Mouse (Mus musculus): ENCODE results near the gene Col5a1. TPM values are rescaled to one million over a fixed set of nuclear protein-coding genes. Genes with fewer than 3 reads are reported as not detected.

Gene Col5a1
- polyA plus RNA-seq, 1 experiment: 59.2 TPM

- no peak for DNase-seq (ENCODE audit: low spot score)
These were observed 147.9 kb downstream of the Col5a1 start for GRCm38 (mm10) chr2:28034011-28034710.

- DNase-seq (ENCODE audit: low spot score): no peak
These were observed 150.6 kb downstream of the Col5a1 start for GRCm38 (mm10) chr2:28036788-28037187.

GRCm38 (mm10) chr2:28037505-28038390, 151.5 kb downstream of the Col5a1 start:
- DNase-seq (ENCODE audit: low spot score): no peak

GRCm38 (mm10) chr2:28038391-28039096, 152.3 kb downstream of the Col5a1 start:
- DNase-seq (ENCODE audit: low spot score): no peak

DNA sequence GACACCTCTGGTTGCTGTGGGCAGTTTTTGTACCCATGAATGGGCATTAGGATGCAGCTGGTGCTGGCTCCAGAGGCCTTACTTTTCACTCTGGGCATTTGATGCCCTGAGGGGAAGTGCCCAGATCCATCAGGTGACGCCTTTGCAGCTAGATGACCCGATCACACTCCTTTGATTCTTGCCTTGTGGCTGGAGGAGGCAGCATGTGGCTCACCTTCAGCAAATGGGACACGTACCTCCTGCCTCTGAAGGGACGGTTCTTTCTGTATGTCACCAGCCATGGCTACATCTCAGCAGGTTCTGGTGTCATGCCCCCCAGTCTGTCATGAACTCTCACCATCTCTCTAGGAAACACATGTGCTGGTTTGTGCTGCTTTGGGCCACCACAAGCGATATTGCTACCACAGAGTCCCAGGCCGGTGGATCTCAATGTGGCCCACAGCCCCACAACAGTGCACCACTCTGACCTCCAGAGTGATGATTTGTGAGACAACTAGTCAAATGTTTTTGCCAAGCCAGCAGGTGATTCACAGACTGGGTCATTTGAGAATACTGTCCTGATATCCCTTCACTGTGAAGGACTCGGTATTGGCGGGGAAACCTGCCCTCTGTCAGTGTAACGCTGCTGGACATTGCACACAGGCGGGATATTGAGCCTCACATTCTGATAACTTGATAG, 153.6 kb downstream of the Col5a1 start:
- DNase-seq (ENCODE audit: low spot score): no peak

DNA sequence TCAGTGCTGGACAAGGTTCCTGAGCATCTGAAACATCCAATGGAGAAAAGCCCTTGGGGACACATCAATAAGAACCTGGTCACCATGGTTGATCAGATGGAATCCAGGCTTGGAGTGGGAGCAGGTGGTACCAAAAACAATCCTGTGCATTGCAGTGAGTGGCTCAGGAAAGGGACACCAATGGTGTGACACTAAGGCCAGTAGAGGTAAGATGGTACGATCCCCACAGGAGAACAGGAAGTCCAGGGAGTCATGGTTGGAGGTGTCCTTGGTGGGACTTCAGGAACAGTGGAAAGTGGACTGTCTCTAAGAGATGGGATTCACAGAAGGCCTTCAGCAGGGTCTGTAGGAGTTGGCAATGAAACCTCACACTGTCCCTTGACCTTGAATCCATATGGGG, 154.2 kb downstream of the Col5a1 start:
- no peak for DNase-seq (ENCODE audit: low spot score)

- no peak for DNase-seq (ENCODE audit: low spot score)
These were observed 158.8 kb downstream of the Col5a1 start for GRCm38 (mm10) chr2:28044920-28045598.

DNA sequence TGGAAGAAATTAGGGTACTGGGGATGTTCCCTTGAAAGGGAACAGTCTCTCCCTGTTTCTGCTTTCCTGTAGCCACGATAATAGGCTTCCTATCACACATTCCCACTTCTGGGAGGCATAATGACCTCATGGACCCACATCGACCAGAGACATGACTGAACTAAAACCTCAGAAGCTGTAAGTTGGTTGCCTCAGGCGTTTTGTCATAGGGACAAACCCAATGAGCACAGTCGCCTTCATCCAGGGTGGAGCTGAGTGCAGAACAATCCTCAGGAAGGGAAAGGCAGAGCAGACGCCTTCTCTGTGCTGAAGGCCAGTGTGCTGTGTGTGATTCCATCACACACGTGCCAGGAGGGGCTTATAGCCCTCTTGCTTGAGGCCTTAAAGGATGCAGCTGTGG, 160.1 kb downstream of the Col5a1 start:
- DNase-seq (ENCODE audit: low spot score): no peak

DNA sequence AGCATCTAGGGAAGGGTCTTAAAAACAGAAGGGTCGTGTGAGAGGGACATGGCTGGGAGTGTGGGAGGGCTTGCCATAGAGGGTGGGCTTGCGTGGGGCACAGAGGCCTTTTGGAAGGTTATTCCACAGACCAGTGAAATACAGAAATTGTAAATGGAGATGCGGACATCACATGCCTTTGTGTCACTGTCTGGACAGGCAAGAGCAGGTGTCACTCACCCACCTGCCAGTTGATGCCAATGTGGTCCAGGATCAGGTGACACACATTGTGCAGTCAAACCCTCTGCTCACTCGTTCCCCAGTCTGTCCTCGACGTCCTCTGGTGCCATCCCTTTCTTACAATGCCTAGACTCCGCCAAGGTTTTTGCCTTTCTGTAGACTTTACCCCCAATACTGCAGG, 160.9 kb downstream of the Col5a1 start:
- no peak for DNase-seq (ENCODE audit: low spot score)

DNA sequence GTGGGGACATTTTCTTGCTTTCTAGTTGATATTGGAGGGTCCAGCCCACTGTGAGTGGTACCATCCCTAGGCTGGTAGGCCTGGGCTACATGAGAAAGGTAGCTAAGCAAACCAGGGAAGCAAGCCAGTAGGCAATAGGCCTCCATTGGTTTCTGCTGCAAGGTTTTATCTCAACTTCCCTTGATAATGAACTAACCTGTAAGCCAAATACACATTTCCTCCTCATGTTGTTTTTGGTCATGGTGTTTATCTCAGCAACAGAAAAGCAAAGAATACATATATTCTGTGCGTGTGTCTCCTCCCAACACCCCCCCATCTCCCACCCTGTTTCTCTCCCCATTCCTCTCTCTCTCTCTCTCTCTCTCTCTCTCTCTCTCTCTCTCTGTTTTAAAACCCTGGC, 173.7 kb downstream of the Col5a1 start:
- no peak for DNase-seq (ENCODE audit: low spot score)

- DNase-seq (ENCODE audit: low spot score): no peak
These were observed 177.6 kb downstream of the Col5a1 start for GRCm38 (mm10) chr2:28063711-28064338.

GRCm38 (mm10) chr2:28064339-28065080, 178.3 kb downstream of the Col5a1 start:
- no peak for DNase-seq (ENCODE audit: low spot score)

DNA sequence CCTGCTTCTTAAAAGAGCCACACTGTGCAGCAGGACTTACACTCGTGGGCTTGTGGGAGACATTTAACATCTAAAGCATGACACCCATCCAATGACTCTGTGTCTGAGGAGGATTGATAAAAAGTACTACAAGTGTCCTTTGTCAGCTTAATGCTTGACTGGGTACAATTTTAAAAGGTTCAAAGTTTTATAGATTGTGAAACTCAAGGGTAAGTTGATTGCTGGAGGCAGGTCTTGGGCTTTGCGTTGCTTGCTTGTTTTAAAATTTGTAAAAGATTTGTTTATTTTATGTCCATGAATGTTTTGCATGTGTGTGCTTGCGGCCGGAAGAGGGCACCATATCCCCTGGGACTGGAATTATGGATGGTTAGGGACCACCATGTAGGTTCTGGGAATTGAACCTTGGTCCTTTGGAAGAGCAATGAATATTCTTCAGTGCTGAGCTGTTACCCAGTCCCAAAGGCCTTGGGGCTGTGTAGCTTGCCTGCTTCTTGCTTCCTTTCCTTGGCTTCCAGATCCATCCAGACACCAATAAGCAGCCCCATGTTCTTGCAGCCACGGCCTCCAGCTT, 178.9 kb downstream of the Col5a1 start:
- no peak for DNase-seq (ENCODE audit: low spot score)

DNA sequence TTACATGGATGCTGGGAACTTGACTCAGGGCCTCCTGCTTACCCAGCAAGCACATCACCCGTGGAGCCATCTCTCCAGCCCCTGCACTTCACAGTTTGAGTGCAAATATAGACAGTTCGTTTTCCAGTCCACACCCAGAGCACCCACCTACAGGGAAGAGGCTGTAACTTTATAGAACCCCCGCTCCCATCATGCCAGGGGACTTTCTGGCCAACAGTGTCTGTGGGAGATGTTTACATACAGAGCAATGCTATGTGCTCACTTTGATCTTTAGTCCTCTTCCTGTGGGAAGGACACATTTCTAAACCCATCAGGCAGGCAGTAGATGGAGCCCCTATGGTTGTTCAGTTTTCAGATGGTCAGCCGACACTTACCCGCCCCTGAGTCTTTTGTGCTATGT, 180.5 kb downstream of the Col5a1 start:
- DNase-seq (ENCODE audit: low spot score): no peak

GRCm38 (mm10) chr2:28067175-28067574, 180.9 kb downstream of the Col5a1 start:
- DNase-seq (ENCODE audit: low spot score): no peak

- DNase-seq (ENCODE audit: low spot score): no peak
These were observed 181.8 kb downstream of the Col5a1 start for GRCm38 (mm10) chr2:28067821-28068536.

DNA sequence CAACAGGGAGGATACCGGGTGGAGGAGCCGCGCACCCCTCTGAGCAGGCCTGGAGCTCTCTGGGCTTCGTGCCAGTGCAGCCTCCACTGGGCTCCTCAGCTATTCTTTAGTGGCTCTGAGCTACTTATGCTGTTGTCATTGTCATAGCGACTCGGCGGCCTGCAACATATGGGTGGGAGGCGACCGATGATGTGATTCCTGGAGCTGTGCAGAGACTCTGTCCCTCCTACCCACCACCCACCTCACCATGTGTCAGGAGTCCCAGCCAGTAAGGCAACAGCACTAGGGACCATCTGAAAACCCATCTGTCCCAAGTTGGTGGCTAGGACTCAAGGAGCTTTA, 182.3 kb downstream of the Col5a1 start:
- no peak for DNase-seq (ENCODE audit: low spot score)

DNA sequence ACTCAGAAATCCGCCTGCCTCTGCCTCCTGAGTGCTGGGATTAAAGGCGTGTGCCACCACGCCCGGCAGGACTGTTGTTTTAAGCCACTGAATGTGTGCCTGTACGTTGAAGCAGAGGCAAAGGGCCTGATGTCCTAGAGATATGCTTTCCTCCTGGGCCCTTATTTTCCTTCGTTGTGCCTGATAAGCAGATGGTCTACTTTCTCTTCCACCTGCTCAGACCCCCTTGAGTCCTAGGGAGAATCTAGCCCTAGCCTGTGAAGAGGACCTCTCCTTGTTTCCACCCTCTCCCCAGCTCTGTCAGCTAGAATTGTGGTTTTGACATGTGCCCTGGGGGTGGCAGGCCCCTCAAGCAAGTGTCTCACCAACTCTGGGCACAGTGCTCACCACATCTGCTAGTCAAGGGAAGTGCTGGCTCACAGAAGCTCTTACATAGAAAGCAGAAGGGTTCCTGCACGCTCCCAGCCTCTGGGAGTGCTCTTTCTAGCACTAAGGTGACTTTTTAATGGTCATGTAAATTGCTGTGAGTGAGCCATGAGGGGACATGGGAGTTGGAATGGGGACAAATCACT, 189.5 kb downstream of the Col5a1 start:
- no peak for DNase-seq (ENCODE audit: low spot score)

GRCm38 (mm10) chr2:28084768-28085167, 198.5 kb downstream of the Col5a1 start, which contains the start of gene Fcnb:
TSS of gene Fcnb (minus strand) at chr2:28084885.
- DNase-seq (ENCODE audit: low spot score): no peak

All from urinary bladder, adult 2 months (tissue).